Mouse (Mus musculus) lung, adult 2 months (tissue): ENCODE results near the gene Arhgap25.

ENCODE experiments used
- CTCF ChIP-seq: fragments of 200-500 bp; IDR thresholded peaks from 2 replicates; pipeline ENCODE4 v1.5.1; 2011; ENCODE audit warnings: mild to moderate bottlenecking, low read length, control low read depth; ENCODE audit not compliant: insufficient read depth
- POLR2A ChIP-seq: fragments of 200-500 bp; IDR thresholded peaks from 2 replicates; pipeline ENCODE4 v1.6.1; 2011; ENCODE audit warnings: low read depth, mild to moderate bottlenecking, control low read depth, low read length, borderline replicate concordance; ENCODE audit errors: extremely low read depth

GRCm38 (mm10) chr6:87527366-87527765 lies 5.7 kb downstream of the Arhgap25 start:
- TF ChIP-seq POLR2A = no peak
- TF ChIP-seq CTCF = no peak
